Mouse (Mus musculus) cortical plate, adult 2 months (tissue): ENCODE measurements around the gene Tgfb3.

ENCODE experiments used
- CTCF ChIP-seq: fragments of 200-500 bp; IDR thresholded peaks from 2 replicates; pipeline ENCODE4 v1.5.1; 2011; ENCODE audit warnings: mild to moderate bottlenecking, control low read depth, low read length; ENCODE audit not compliant: insufficient read depth; ENCODE audit errors: extremely low read depth
- POLR2A ChIP-seq: fragments of 200-500 bp; IDR thresholded peaks from 2 replicates; pipeline ENCODE4 v1.6.1; 2011; ENCODE audit warnings: mild to moderate bottlenecking, low read length, control low read depth; ENCODE audit not compliant: insufficient read depth; ENCODE audit errors: extremely low read depth

DNA sequence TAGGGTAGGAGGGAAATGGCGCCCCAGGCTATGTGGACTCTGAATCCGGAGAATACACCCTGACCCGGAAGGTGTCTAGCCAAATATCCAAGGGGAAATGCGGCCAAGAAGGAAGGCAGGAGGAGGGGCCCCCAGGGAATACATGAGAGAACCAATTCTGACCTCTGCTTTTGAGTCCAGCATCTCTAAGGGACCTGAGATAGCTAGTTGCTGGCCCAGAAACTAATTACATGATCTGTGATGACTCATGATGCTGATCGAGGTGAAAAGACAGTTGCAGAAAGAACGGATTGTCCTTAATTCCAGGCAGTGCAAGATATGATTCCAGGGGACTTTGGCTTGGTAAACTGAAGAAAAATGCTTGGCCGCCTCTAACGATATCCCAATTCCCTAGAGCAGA, 21.9 kb downstream of the Tgfb3 start:
- TF ChIP-seq POLR2A = no peak
- no peak for TF ChIP-seq CTCF
